11 mouse cellular contexts compared by ENCODE assay signal in the genomic region with DNA sequence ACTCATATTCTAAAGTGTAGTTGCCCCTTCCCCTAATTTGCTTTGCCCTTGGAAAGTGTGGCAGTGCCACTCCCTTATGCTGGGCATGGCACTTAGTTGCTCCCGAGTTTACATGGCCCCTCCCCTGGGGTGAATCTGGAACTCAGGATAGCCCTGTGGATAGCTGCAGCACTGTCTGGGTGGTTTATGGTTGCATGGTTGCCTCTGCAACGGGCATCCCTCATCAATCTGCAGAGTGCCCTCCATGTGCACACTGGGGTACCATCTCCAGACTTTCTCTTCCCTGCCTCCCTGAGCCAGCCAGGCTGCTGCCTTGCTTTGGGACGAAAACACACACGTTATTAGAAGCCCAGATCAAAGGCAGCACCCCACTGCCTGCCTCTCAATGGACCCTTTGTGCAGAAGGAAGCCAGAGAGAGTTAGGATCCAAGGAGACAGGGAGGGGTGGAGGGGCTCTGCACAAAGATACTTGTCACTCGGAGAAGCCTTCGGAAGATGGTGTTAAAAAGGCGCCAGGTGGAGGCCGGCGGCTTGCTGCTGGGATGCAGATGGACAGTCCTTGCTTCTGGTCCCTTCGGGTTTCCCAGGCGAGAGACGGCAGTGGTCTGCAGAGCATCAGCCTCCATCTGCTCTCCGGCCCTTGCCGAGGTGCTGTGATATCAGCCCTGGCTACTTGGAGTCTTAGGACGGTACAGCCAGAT. TPM values are rescaled to one million over a fixed set of nuclear protein-coding genes. Genes with fewer than 3 reads are reported as not detected.
DNase-seq lines count a peak whose midpoint lies in the region; ATAC-seq and TF ChIP-seq lines count a peak whose summit lies in the region.
"Had no signal": no experiment of that assay in that cellular context is flagged by ENCODE, and none has a peak within 500 bp of the region (broad histone marks: within the 10 kb centered on the region; RNA-seq: fewer than 3 reads in every experiment).

No protein-coding gene starts in this region.

- no peaks in the 10 kb centered on the region for H3K4me1 ChIP-seq in forebrain, postnatal 0 days (ENCODE audit: insufficient read depth)
- H3K4me1 ChIP-seq in midbrain, embryonic 14.5 days (ENCODE audit: control insufficient read depth, insufficient read depth, low read length) = peaks cover 10% of the 10 kb centered on the region
- H3K4me1 ChIP-seq in heart, adult 2 months (ENCODE audit: control insufficient read depth, insufficient read depth, low read length) = no peaks in the 10 kb centered on the region
- H3K4me1 ChIP-seq: liver, embryonic 12.5 days; stomach, embryonic 15.5 days had no signal

- H3K9me3 ChIP-seq in forebrain, postnatal 0 days (ENCODE audit: low read length) = no peaks in the 10 kb centered on the region
- no peaks in the 10 kb centered on the region; the same call in 1 of the 2 replicates for H3K9me3 ChIP-seq in midbrain, embryonic 14.5 days (ENCODE audit: control insufficient read depth, low read length)
- H3K9me3 ChIP-seq: liver, embryonic 12.5 days; stomach, embryonic 15.5 days had no signal

- no peak overlapping the region; the same call in 1 of the 2 replicates for H3K27ac ChIP-seq in forebrain, postnatal 0 days (ENCODE audit: low read depth, low read length)
- H3K27ac ChIP-seq in midbrain, embryonic 14.5 days (replicated peaks; ENCODE audit: low read depth, low read length) = peak overlapping the region; percentile 60
- no peak overlapping the region for H3K27ac ChIP-seq in heart, adult 2 months
- H3K27ac ChIP-seq: liver, embryonic 12.5 days; stomach, embryonic 15.5 days had no signal

- peak; percentile 75 to 79 for DNase-seq in cerebellum, postnatal 14 days
- DNase-seq in forebrain, postnatal 0 days = no peak
- peak; percentile 72 for DNase-seq in midbrain, embryonic 14.5 days
- DNase-seq in thymus, postnatal 36 days = no peak
- DNase-seq in gastrocnemius, adult 8-10 months (ENCODE audit: low spot score in 2 of 2) = no peak
- DNase-seq in heart, adult 2 months = no peak
- DNase-seq in adipocyte (ENCODE audit: low spot score) = no peak

- H3K4me2 ChIP-seq in forebrain, postnatal 0 days (ENCODE audit: low read depth) = 0 out of 2 replicates have a peak overlapping the region, but pooled peaks have one; percentile 13
- peak overlapping the region; percentile 25 for H3K4me2 ChIP-seq in midbrain, embryonic 14.5 days (ENCODE audit: low read length)
- H3K4me2 ChIP-seq: liver, embryonic 12.5 days; stomach, embryonic 15.5 days had no signal

- H3K79me2 ChIP-seq in heart, adult 2 months (replicated peaks; ENCODE audit: control insufficient read depth, insufficient read depth, low read length) = no peaks in the 10 kb centered on the region

- no peak for TF ChIP-seq CTCF in forebrain, postnatal 0 days (IDR thresholded peaks at IDR 0.05; ENCODE audit: low read depth)
- no peak for TF ChIP-seq CTCF in heart, adult 2 months (IDR thresholded peaks at IDR 0.05)

- H3K9ac ChIP-seq in forebrain, postnatal 0 days = no peak overlapping the region
- no peak overlapping the region; the same call in 1 of the 2 replicates for H3K9ac ChIP-seq in midbrain, embryonic 14.5 days (replicated peaks; ENCODE audit: low read length)
- H3K9ac ChIP-seq in heart, adult 2 months (ENCODE audit: low read depth, low read length) = no peak overlapping the region
- H3K9ac ChIP-seq: liver, embryonic 12.5 days; stomach, embryonic 15.5 days had no signal

- H3K36me3 ChIP-seq in forebrain, postnatal 0 days (ENCODE audit: insufficient read depth) = no peaks in the 10 kb centered on the region
- no peaks in the 10 kb centered on the region for H3K36me3 ChIP-seq in midbrain, embryonic 14.5 days (ENCODE audit: control insufficient read depth, insufficient read depth, low read length)
- no peaks in the 10 kb centered on the region for H3K36me3 ChIP-seq in heart, adult 2 months (ENCODE audit: control insufficient read depth, insufficient read depth, low read length)
- H3K36me3 ChIP-seq: liver, embryonic 12.5 days; stomach, embryonic 15.5 days had no signal

- no peak for TF ChIP-seq POLR2A in heart, adult 2 months (IDR thresholded peaks at IDR 0.05; ENCODE audit: insufficient read depth, low read depth, low read length)

- no peak for TF ChIP-seq EP300 in heart, adult 2 months (IDR thresholded peaks at IDR 0.05; ENCODE audit: insufficient read depth, low read depth, low read length)

- H3K4me3 ChIP-seq in forebrain, postnatal 0 days (ENCODE audit: low read depth, low read length) = no peak overlapping the region
- H3K4me3 ChIP-seq in midbrain, embryonic 14.5 days (replicated peaks; ENCODE audit: low read depth, low read length) = no peak overlapping the region
- H3K4me3 ChIP-seq in heart, adult 2 months = no peak overlapping the region
- H3K4me3 ChIP-seq: liver, embryonic 12.5 days; myocyte; stomach, embryonic 15.5 days had no signal

- H3K27me3 ChIP-seq in forebrain, postnatal 0 days (ENCODE audit: insufficient read depth, low read length) = no peaks in the 10 kb centered on the region; the same call in 1 of the 2 replicates
- no peaks in the 10 kb centered on the region for H3K27me3 ChIP-seq in midbrain, embryonic 14.5 days (ENCODE audit: control insufficient read depth, insufficient read depth, low read length)
- peaks cover 8% of the 10 kb centered on the region for H3K27me3 ChIP-seq in heart, adult 2 months (ENCODE audit: control insufficient read depth, insufficient read depth, low read length)

- 2% methylated on average over 15 of the region's 15 CpGs for WGBS in forebrain, postnatal 0 days
- WGBS in midbrain, embryonic 14.5 days = 1% methylated on average over 15 of the region's 15 CpGs
- 12% methylated on average over 15 of the region's 15 CpGs for WGBS in heart, adult 2 months

- ATAC-seq in cerebellum, adult (ENCODE audit: insufficient number of reproducible peaks, low FRiP score, low TSS enrichment) = peak; percentile 46; the same call in 1 of the 2 replicates
- peak; percentile 78 for ATAC-seq in forebrain, postnatal 0 days
- ATAC-seq in midbrain, embryonic 14.5 days (ENCODE audit: low FRiP score, low TSS enrichment) = peak; percentile 63
- ATAC-seq: liver, embryonic 12.5 days had no signal

- intact Hi-C loops in heart, adult 2 months (cut with DNase I) = no loop called here

RNA-seq across cellular contexts. Expression of a gene that starts 8.9 kb away (rescaled TPM):
- total RNA-seq in forebrain, postnatal 0 days (2014; rRNA removed) = 18.8 and 22.8 TPM in 2 replicates
- 30.5 and 33.6 TPM in 2 replicates for polyA plus RNA-seq in forebrain, postnatal 0 days (2015; fragmentation: Nextera tagmentation; extraction: Ambion mirVana)
- 46.2 and 66.4 TPM in 2 replicates for polyA plus RNA-seq in midbrain, embryonic 14.5 days (2014; fragmentation: Nextera tagmentation; extraction: Ambion mirVana)
- 1 to 10 TPM in 3 of 4 experiments, under 1 TPM in 1; 0.97 to 1.5 (median 1.4) TPM for total RNA-seq in gastrocnemius, adult 8-10 months (2022)
- total RNA-seq in heart, adult 2 months (2021) = 1 to 10 TPM; 2.3 to 2.9 TPM
- polyA plus RNA-seq in heart, adult 2 months (2012; rRNA removed) = 3.4 and 3.6 TPM in 2 replicates

Comparison
In these comparisons a context has a peak if more than half of its experiments do, and no peak if none do; other contexts are left out.
1. DNase-seq: peak in cerebellum, postnatal 14 days (2 of 2) and midbrain, embryonic 14.5 days (single experiment); none in forebrain, postnatal 0 days (single experiment), thymus, postnatal 36 days (0 of 2), gastrocnemius, adult 8-10 months (0 of 2), heart, adult 2 months (0 of 2) and adipocyte (single experiment).
2. Peak in every context shown above with its lines, with median percentiles within 50 percentile points of each other: ATAC-seq.